Mouse (Mus musculus) ES-E14 (cell line): ENCODE results near the gene Chd9.

ENCODE experiments used
- HCFC1 ChIP-seq: IDR thresholded peaks from 2 replicates; pipeline ENCODE4 v1.6.1; 2012; ENCODE audit warnings: low read length, inconsistent platforms, borderline replicate concordance; ENCODE audit not compliant: insufficient read depth
- MAFK ChIP-seq: IDR thresholded peaks from 2 replicates; pipeline ENCODE4 v1.6.1; 2014; ENCODE audit warnings: mild to moderate bottlenecking, low read depth, low read length, inconsistent platforms; ENCODE audit not compliant: insufficient read depth
- ZNF384 ChIP-seq: IDR thresholded peaks from 2 replicates; pipeline ENCODE4 v1.6.1; 2012; ENCODE audit warnings: low read depth, low read length, inconsistent platforms

DNA sequence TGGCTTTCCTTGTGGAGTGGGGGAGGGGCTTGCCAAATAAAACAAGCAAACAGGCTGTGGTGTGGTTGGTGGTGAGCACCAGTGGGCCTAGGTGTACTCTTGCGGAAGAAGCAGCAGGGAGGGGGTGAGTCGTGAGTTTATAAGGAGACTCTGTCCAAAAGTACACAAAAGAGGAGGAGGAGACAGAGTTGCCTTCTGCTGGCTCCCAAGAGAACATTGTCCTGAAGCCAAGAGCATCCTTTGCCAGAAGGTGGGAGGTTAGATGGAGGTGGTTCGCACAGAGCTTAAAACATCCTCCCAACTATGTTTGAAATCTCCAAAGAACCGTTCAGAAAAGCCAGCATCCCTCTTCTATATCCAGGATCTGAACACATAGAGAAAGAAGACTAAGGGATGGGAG lies 40.2 kb downstream of the Chd9 start:
- no peak for TF ChIP-seq MAFK
- TF ChIP-seq ZNF384, result no peak
- no peak for TF ChIP-seq HCFC1
